Mouse (Mus musculus): ENCODE measurements at regions not wholly inside any gene's neighbourhood (a gene's known extent, or its start where the extent isn't known, plus 50 kb on each side); places are given as distances from the start of the nearest gene placed in this dataset.

DNA sequence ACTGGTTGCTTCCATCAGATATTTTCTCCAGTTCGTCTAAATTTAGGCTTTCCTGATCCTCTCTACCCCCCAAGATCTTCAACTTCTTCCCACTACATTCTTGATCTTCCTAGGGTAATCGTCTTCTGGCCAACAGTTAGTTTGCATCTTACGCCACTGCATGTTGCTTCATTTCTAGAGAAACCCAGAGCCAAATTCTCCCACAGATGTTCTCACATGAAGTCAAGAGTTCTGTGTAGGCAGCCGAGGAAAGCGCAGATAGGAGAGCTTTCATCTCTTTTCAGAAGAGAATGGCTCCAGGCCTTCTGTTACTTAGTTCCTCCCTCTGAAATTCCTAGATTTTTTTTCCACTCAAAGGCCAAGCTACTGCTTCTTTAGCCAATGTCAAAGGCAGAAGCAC is 179.9 kb downstream of the Fgf10 start:
- no peak for DNase-seq
- Histone ChIP-seq H3K27ac (no peak overlapping the region), H3K4me3 (no peak overlapping the region)
- intact Hi-C loops (cut with DNase I), result no loop called here
- TF ChIP-seq CTCF (IDR thresholded peaks at IDR 0.05), result no peak

DNA sequence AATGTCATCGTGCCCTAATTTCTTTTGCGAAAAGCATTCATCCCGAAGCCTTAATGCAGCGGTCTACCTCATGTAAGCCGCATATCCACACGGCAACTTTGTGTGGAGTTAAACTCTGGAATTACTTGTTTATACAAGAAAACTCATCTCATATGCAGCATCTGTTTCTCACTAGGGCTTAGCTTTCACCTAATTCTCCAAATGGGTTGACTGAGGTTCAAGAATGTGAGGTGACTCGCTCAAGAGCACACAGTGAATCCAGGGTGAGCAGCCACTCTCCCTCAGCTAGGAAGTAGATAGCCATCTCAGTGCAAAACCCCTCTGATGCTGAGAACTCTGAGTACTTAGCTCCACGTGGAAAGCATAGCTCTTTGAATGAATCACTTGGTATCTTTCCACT is 181.1 kb downstream of the Fgf10 start:
- intact Hi-C loops (cut with DNase I), result no loop called here
- no peak for TF ChIP-seq CTCF (IDR thresholded peaks at IDR 0.05)
- no peak for DNase-seq
- no peak overlapping the region for H3K27ac ChIP-seq
- H3K4me3 ChIP-seq, result no peak overlapping the region

DNA sequence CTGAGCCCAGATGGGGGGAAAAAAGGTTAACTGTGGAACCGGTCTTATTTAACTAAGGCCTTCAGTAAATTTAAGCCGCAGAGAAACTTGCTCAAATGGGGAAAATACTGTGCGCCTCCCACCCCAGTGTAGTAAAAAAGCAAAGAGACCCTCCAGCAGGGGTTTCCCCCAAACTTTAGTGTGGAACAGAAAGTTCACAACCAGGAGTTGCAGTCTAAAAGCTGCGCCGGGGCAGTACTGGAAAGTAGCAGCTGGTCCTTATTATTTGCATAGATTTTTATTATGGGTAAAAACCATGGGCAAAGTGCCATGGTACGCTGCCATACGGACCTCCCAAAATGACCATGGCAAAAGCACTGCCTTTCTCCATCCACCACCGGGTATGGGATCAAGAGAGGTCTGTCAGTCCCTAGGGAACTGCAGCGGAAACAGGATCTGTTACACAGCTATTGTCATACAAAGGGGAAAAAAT is 216.8 kb downstream of the Fgf10 start:
- no peak for TF ChIP-seq CTCF (IDR thresholded peaks at IDR 0.05)
- H3K27ac ChIP-seq, result no peak overlapping the region
- H3K4me3 ChIP-seq, result no peak overlapping the region
- DNase-seq, result no peak
- intact Hi-C loops (cut with DNase I), result no loop called here

DNA sequence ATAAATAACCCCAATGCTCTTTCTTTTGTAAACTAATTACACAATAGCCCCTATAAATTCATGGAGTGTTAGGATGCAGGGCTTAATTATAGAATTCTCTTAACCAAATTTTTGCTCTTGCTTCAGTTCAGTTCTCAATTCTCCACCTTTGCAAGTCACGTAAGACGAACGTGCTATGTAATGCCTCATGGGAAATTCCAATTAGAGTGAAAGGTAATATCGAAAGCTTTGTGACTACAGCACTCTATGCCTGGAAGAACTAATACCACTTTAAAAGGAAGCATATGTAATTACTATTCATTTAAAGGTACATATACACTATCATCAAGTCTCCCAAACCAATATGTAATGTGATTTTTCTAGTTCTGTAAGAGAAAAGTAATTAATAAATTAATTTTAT is 225.5 kb downstream of the Fgf10 start:
- H3K27ac ChIP-seq, result no peak overlapping the region
- no peak for DNase-seq
- H3K4me3 ChIP-seq, result no peak overlapping the region
- no peak for TF ChIP-seq CTCF (IDR thresholded peaks at IDR 0.05)
- intact Hi-C loops (cut with DNase I), result no loop called here

DNA sequence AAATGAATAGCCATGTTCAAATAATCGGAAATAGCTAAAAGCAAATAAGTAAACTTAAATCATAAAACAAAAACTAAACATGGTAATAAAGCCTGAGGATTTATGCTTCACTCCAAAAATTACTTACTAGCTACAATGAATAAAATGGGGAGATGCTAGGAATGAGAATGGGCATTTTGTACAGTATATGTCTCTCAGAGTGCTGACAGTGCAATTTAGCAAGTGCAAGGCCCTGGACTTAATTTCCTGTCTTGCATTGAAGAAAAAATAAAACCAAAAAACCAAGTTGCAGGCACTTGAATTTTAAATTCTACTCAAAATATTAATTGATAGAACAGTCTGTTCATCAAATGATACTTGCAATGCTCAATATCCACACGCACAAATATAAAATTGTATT is 232.4 kb downstream of the Fgf10 start:
- no peak overlapping the region for H3K4me3 ChIP-seq
- DNase-seq, result no peak
- H3K27ac ChIP-seq, result no peak overlapping the region
- intact Hi-C loops (cut with DNase I), result no loop called here
- TF ChIP-seq CTCF (IDR thresholded peaks at IDR 0.05), result no peak

DNA sequence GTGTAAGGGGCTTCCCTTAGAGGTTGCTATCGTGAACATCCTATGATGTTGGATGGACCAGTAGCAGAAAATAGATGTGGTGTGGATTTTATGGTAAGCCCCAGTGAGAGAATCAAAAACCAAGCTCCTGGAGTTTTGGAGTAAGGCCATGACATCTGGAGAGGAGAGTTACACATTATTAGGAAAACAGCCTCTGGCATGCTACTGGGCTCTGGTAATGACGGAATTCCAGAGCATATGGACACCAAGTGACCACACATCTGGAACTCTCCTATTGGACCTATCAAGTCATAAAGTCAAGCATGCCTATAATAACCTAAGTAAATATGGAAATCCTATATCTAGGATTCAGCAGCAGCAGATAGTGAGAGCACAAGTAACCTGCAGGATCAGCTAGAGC is 240.8 kb downstream of the Fgf10 start:
- intact Hi-C loops (cut with DNase I), result no loop called here
- Histone ChIP-seq H3K4me3 (no peak overlapping the region), H3K27ac (no peak overlapping the region)
- TF ChIP-seq CTCF (IDR thresholded peaks at IDR 0.05), result no peak
- no peak for DNase-seq

DNA sequence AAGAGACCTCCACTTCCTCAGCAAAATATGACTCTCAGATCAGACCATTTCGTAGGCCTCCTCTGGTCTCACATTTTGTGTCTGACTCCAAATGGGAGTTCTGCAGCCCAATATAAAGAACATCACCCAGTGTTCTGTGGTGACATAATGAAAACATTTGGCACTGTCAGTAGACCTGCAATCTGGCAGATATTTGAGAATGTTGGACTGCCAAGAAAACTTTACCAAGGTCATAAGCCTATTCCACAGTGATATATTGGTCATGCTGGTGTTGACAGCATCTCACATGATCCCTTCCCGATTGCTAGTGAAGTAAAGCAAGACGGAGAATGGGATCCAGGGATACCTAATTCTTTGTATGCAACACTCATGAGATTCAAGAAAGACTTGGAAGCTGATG is 271.2 kb downstream of the Fgf10 start:
- H3K27ac ChIP-seq, result no peak overlapping the region
- DNase-seq, result peak; percentile 14
- intact Hi-C loops (cut with DNase I), result no loop called here
- H3K4me3 ChIP-seq, result no peak overlapping the region
- no peak for TF ChIP-seq CTCF (IDR thresholded peaks at IDR 0.05)

DNA sequence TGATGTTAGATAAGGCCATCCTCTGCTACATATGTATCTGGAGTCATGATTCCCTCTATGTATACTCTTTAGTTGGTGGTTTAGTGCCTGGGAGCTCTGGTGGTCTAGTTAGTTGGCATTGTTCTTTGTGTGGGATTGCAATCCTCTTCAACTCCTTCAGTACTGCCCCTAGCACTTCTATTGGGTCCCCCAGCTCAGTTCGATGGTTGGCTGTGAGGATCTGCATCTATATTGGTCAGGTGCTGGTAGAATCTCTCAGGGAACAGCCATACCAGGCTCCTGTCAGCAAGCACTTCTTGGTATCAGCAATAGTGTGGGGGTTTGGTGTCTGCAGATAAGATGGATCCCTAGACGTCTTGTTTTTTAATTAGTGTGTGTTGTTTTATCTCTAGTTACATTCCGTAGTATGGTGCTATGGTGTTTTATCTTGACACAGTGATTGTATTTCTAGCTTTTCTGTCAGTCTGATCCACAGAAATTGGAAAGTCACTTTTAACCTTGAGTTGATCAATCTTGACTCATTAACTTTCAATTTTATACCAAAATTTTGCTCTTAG is 296.6 kb downstream of the Fgf10 start:
- no peak for TF ChIP-seq CTCF (IDR thresholded peaks at IDR 0.05)
- Histone ChIP-seq H3K27ac (no peak overlapping the region), H3K4me3 (no peak overlapping the region)
- DNase-seq, result no peak
- intact Hi-C loops (cut with DNase I), result no loop called here

DNA sequence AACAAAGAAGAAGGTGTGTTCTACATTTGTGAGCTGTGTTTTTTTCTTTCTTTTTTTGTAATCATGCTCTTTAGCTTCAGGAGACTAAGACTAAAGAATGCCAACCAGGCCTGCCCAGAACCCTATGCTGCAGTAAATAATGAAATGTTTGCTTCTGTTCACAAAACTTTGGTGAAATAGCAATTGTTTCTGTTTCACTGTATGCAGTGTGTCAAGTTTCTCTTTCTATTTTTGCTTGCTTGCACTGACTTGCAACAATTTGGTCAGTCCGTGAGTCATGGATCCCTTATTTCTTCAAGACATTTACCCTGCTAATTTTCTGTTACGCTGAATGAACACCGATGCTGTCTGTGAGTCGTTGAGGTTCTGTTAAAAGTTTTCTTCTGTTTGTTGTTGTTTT is 298.1 kb downstream of the Fgf10 start:
- no peak overlapping the region for H3K27ac ChIP-seq
- no peak for DNase-seq
- intact Hi-C loops (cut with DNase I), result no loop called here
- TF ChIP-seq CTCF (IDR thresholded peaks at IDR 0.05), result no peak
- no peak overlapping the region for H3K4me3 ChIP-seq

DNA sequence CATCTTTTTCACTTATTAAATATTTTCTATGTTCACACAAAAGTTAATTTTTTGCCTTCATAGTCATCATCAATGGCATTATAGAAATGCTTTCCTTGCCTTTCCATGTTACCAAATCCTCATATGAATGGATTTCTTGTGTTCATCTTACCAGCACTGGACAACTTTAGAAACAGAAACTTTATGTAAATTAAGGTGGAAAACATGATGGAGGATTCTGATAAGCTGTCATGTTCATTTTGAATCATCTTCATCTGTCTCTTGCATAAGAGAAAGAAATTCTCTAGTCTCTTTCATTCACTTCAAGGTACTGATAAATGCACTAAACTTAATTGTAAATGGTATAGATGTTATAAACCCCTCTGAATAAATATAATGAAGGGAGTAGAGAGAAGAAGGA is 305.4 kb downstream of the Fgf10 start:
- intact Hi-C loops (cut with DNase I), result no loop called here
- no peak overlapping the region for H3K27ac ChIP-seq
- no peak for TF ChIP-seq CTCF (IDR thresholded peaks at IDR 0.05)
- no peak overlapping the region for H3K4me3 ChIP-seq
- no peak for DNase-seq

DNA sequence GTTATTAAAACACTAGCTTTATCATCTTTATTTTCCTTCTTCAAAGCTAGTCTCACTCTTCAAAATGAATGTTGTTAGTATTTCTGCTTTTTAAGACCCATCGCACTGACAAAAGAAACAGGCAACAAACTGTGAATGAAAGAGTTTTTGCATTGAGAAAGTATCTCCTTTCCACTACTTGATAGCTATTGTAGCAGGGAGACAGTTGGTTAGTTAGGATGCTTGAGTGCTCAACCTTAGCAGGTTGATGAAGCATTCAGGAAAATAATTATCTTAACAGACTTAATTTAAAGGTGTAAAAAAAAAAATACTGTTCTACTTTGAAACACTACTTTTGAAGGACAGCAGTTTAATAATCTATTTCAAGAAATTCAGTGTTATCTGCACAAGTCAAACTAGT is 305.9 kb downstream of the Fgf10 start:
- H3K27ac ChIP-seq, result no peak overlapping the region
- H3K4me3 ChIP-seq, result no peak overlapping the region
- no peak for TF ChIP-seq CTCF (IDR thresholded peaks at IDR 0.05)
- DNase-seq, result no peak
- intact Hi-C loops (cut with DNase I), result no loop called here

DNA sequence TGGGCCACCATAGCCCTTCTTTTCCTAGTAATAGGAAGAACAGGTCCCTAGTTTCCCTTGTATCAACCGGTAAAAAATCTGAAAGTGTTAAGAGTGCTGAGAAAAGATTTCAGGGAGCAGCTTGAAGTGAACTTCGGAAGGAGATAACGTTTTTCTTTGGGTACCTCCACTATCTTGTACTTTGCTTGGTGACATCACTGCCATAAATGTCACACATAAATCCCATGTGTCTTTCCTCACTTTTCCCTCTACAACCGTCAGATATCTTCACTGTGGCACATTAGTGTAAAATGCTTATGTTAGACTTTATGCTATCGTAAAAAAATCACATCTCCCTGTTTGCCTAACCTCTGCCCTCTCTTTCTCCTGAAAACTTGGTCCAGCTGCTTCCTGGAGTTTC is 309.9 kb downstream of the Fgf10 start:
- no peak overlapping the region for H3K27ac ChIP-seq

DNA sequence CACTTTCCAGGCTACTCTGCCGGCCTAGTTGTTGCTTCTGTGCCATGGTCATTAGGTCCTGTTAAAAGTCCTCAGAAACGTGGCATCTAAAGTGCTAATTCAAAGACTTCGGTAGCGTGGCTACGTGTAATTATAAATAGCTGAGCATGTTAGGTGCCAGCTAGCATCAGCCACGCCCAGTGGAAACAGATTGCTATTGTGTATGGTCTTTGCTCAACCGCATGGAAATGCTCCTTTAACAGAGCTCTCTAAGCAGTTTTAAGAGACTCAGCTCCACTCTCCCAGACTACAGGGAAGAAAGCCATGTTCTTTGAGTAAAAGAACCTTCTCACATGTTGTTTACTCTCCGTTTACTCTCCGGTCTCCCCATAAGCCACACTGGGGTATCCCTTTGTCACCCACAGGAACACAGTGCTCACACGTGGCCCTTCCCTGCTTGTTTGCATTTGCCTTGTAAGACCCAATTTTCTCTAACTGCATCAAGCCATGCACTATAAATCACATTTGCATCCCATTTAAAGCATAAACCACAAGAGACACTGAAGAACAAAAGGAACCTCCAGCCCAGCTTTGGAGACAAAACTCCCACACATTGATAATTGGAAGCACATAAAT is 311.7 kb downstream of the Fgf10 start:
- no peak for TF ChIP-seq CTCF (IDR thresholded peaks at IDR 0.05)
- intact Hi-C loops (cut with DNase I), result no loop called here
- H3K27ac ChIP-seq, result no peak overlapping the region
- no peak overlapping the region for H3K4me3 ChIP-seq
- DNase-seq, result no peak

More for the DNA sequence above, 309.9 kb downstream of the Fgf10 start:
- H3K4me3 ChIP-seq, result no peak overlapping the region
- TF ChIP-seq CTCF (IDR thresholded peaks at IDR 0.05), result no peak
- no peak for DNase-seq
- intact Hi-C loops (cut with DNase I), result no loop called here

DNA sequence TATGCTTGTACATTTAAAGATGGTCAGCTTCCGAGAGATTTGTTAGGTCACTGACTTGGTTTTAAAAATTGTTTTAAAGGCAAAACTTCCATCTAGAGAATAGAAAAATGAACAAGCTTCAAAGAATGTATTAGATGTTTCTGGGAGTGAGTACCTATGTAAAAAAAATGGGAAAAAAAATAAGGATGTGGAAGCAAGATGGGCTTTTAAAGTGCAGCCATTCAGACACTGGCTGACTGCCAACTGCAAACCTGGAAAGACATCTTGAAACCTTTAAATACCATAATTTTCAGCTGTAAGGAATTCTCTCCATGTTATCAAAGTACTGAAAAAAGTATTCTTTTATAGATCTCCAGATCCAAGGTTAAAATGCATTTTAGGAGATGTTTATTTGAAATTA is 315.7 kb downstream of the Fgf10 start:
- no peak for DNase-seq
- intact Hi-C loops (cut with DNase I), result no loop called here
- no peak for TF ChIP-seq CTCF (IDR thresholded peaks at IDR 0.05)
- Histone ChIP-seq H3K27ac (no peak overlapping the region), H3K4me3 (no peak overlapping the region)

Measured in gastrocnemius, adult 2 months (tissue).